Comparison of ENCODE assay signal across 8 mouse cellular contexts in genomic region chr2:32846805-32847467, GRCm38 (mm10). TPM values are rescaled to one million over a fixed set of nuclear protein-coding genes. Genes with fewer than 3 reads are reported as not detected.
DNase-seq lines count a peak whose midpoint lies in the region; ATAC-seq lines count a peak whose summit lies in the region.

Gene Stxbp1 (minus strand): TSS chr2:32847245.

- H3K4me1 ChIP-seq in midbrain, embryonic 10.5 days, result peaks cover 21% of the 10 kb centered on the region

- peaks cover 2% of the 10 kb centered on the region; the same call in 1 of the 2 replicates for H3K36me3 ChIP-seq in midbrain, embryonic 10.5 days

- peak; percentile 79 for ATAC-seq in inflammation-experienced regulatory T-cells, adult 6 months

- H3K27me3 ChIP-seq in midbrain, embryonic 10.5 days (ENCODE audit: low read depth, poor library complexity, severe bottlenecking), result peaks cover 22% of the 10 kb centered on the region

- WGBS in midbrain, embryonic 10.5 days, result under 1% methylated on average over 77 of the region's 78 CpGs

- H3K27ac ChIP-seq in midbrain, embryonic 10.5 days (replicated peaks), result peak within 1 kb of the TSS; percentile 89

- DNase-seq in adrenal gland, adult 2 months, result peak; percentile 95
- peak; percentile 96 for DNase-seq in embryo, embryonic 10.5 days (ENCODE audit: low spot score)
- peak; percentile 94 for DNase-seq in gastrocnemius, postnatal 14 days
- DNase-seq in left cerebral cortex, postnatal 36 days (ENCODE audit: low spot score in 2 of 2), result peak; percentile 87 to 93
- DNase-seq in midbrain, embryonic 10.5 days (ENCODE audit: low spot score), result peak; percentile 91
- peak; percentile 85 to 88 for DNase-seq in right cerebral cortex, postnatal 36 days (ENCODE audit: low spot score in 2 of 2)
- DNase-seq in urinary bladder, postnatal 4 days (ENCODE audit: low spot score in 2 of 2), result peak; percentile 90 to 91

- intact Hi-C loops in gastrocnemius, postnatal 14 days (cut with DNase I; ENCODE audit: low total_unique reads), result no loop called here
- intact Hi-C loops in left cerebral cortex, postnatal 36 days (cut with DNase I), result loop anchor here (2.0 kb wide), 1 partner anchor 30 kb away; no protein-coding TSS in a partner anchor

- H3K4me3 ChIP-seq in midbrain, embryonic 10.5 days, result peak within 1 kb of the TSS; percentile 73

- H3K9me3 ChIP-seq in midbrain, embryonic 10.5 days (replicated peaks), result no peaks in the 10 kb centered on the region

RNA-seq across cellular contexts. Expression of gene Stxbp1, which starts in this region (rescaled TPM):
- total RNA-seq in adrenal gland, adult 2 months (2021), result 10 to 100 TPM; 19.3 to 29.5 TPM
- polyA plus RNA-seq in adrenal gland, adult 2 months (2012; rRNA removed), result 8.0 and 8.1 TPM in 2 replicates
- total RNA-seq in gastrocnemius, postnatal 14 days (2021), result 10 to 100 TPM in 1 of 2 experiments, 1 to 10 TPM in 1; 7.2 to 10.6 TPM
- polyA plus RNA-seq in inflammation-experienced regulatory T-cells, adult 6 months (2017; shearing (Covaris generic)), result 1 to 10 TPM; 2.3 to 6.1 (median 5.0) TPM
- 1,000 to 10,000 TPM in 1 of 2 experiments, 100 to 1,000 TPM in 1; 963 to 1,065 TPM for total RNA-seq in left cerebral cortex, postnatal 36 days (2021)
- 31.4 and 45.6 TPM in 2 replicates for polyA plus RNA-seq in midbrain, embryonic 10.5 days (2016; fragmentation: Nextera tagmentation; extraction: Ambion mirVana)

Comparison
In these comparisons a context has a peak if more than half of its experiments do, and no peak if none do; other contexts are left out.
1. Peak in every context shown above with its lines: DNase-seq, ATAC-seq, H3K4me3 ChIP-seq and H3K27ac ChIP-seq.
2. RNA of gene Stxbp1 (total RNA-seq): 963 to 1,065 TPM in left cerebral cortex, postnatal 36 days; 19.3 to 29.5 TPM in adrenal gland, adult 2 months and 7.2 to 10.6 TPM in gastrocnemius, postnatal 14 days; every median in the first group is over 10 times any median in the second.